Mouse (Mus musculus): ENCODE measurements at regions not wholly inside any gene's neighbourhood (a gene's known extent, or its start where the extent isn't known, plus 50 kb on each side); places are given as distances from the start of the nearest gene placed in this dataset.

DNA sequence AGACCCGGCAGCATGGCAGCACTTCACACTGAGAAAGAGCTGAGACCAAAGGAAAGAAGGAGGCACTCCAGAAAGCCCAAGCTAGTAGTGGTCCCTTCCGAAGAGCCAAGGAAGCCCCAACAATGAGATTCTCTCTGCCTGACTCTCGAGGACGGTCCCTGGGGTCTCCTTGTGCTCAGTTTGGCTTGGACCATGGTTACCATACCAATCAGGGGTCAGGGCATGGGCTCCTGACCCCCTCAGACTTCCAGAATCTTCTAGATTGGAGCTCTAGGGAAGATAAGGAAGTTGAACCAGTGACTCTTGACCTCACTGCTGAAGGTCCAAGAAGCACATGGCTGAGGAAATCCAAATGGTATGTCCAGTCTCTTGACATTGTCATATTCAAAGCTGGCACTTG is 53.0 kb upstream of the Cplx2 start:
- DNase-seq (ENCODE audit: low spot score), result no peak

DNA sequence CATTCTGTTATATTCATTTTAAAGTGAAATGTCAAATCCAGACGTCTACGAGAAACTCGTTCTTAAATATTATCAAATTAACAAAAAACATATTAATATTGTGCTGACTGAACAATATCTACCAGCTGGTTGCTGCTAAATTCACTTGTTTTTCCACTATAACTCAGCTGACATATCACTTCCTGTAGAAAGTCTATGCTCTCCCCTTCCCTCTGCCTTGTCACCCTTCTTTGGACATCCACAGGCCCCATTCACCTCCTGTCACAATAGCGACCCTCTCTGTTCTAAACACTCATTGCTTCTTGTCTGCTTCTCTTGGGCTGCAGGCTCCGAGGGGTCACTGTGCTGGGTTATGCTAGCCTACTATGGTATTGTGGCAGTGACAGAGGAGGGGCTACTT is 52.5 kb upstream of the Cplx2 start:
- no peak for DNase-seq (ENCODE audit: low spot score)

DNA sequence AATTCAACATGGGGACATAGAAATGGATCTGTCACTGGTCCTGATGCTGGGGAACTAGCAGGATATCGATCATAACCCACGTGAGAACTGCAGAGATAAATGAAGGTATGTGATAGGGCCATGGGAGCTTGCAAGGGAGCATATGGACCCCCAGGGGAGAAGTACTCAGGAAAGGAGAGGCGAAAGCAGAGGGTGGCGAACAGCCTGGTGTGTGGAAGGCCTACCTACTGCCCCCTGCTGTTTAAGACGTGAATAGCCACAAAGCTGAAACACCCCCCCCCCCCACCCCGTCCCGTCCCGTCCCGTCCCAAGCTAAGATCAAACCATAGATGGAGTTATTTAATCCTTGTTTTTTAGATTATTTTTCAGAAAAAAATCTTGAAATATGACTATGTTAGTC is 50.9 kb upstream of the Cplx2 start:
- DNase-seq (ENCODE audit: low spot score), result no peak

GRCm38 (mm10) chr13:54321011-54321410 is 50.1 kb upstream of the Cplx2 start:
- no peak for DNase-seq (ENCODE audit: low spot score)

Measured in yolk sac, embryonic 10.5 days (tissue).